Mouse (Mus musculus): ENCODE measurements around the gene Stxbp6.
"Not testable (repeated sequence)": the region's sequence is repeated elsewhere in the genome, so short reads cannot be mapped to it uniquely, and the experiment has no call there.

Stxbp6 gene

GRCm38 (mm10) chr12:45056372-45056771 is 18.1 kb downstream of the Stxbp6 start:
- in situ Hi-C loops (cut with MboI): no loop called here

GRCm38 (mm10) chr12:45053319-45053718 is 21.2 kb downstream of the Stxbp6 start:
- in situ Hi-C loops (cut with MboI): no loop called here

GRCm38 (mm10) chr12:45052860-45053259 is 21.6 kb downstream of the Stxbp6 start:
- in situ Hi-C loops (cut with MboI): no loop called here

- in situ Hi-C loops (cut with MboI): no loop called here
Observed at GRCm38 (mm10) chr12:45049894-45050293, 24.6 kb downstream of the Stxbp6 start.

GRCm38 (mm10) chr12:45047711-45048110 is 26.8 kb downstream of the Stxbp6 start:
- in situ Hi-C loops (cut with MboI): not testable (repeated sequence)

- in situ Hi-C loops (cut with MboI): no loop called here
Observed at GRCm38 (mm10) chr12:45047172-45047571, 27.3 kb downstream of the Stxbp6 start.

GRCm38 (mm10) chr12:45044581-45044980 is 29.9 kb downstream of the Stxbp6 start:
- in situ Hi-C loops (cut with MboI): no loop called here

GRCm38 (mm10) chr12:45042591-45043091 is 31.9 kb downstream of the Stxbp6 start:
- in situ Hi-C loops (cut with MboI): no loop called here

GRCm38 (mm10) chr12:45037496-45037895 is 37.0 kb downstream of the Stxbp6 start:
- in situ Hi-C loops (cut with MboI): no loop called here

- in situ Hi-C loops (cut with MboI): no loop called here
Observed at GRCm38 (mm10) chr12:45037091-45037490, 37.4 kb downstream of the Stxbp6 start.

GRCm38 (mm10) chr12:45030681-45031080 is 43.8 kb downstream of the Stxbp6 start:
- in situ Hi-C loops (cut with MboI): no loop called here

- in situ Hi-C loops (cut with MboI): no loop called here
Observed at GRCm38 (mm10) chr12:45026347-45026746, 48.2 kb downstream of the Stxbp6 start.

- in situ Hi-C loops (cut with MboI): no loop called here
Observed at GRCm38 (mm10) chr12:45020018-45020417, 54.5 kb downstream of the Stxbp6 start.

GRCm38 (mm10) chr12:45019059-45019822 is 55.3 kb downstream of the Stxbp6 start:
- in situ Hi-C loops (cut with MboI): no loop called here

GRCm38 (mm10) chr12:45013246-45013756 is 61.2 kb downstream of the Stxbp6 start:
- in situ Hi-C loops (cut with MboI): no loop called here

GRCm38 (mm10) chr12:45011436-45012089 is 62.9 kb downstream of the Stxbp6 start:
- in situ Hi-C loops (cut with MboI): no loop called here

- in situ Hi-C loops (cut with MboI): no loop called here
Observed at GRCm38 (mm10) chr12:45011006-45011405, 63.5 kb downstream of the Stxbp6 start.

GRCm38 (mm10) chr12:45009984-45010611 is 64.4 kb downstream of the Stxbp6 start:
- in situ Hi-C loops (cut with MboI): no loop called here

- in situ Hi-C loops (cut with MboI): no loop called here
Observed at GRCm38 (mm10) chr12:45006569-45006968, 67.9 kb downstream of the Stxbp6 start.

- in situ Hi-C loops (cut with MboI): no loop called here
Observed at GRCm38 (mm10) chr12:45006049-45006448, 68.5 kb downstream of the Stxbp6 start.

GRCm38 (mm10) chr12:45001996-45002395 is 72.5 kb downstream of the Stxbp6 start:
- in situ Hi-C loops (cut with MboI): no loop called here

GRCm38 (mm10) chr12:44997422-44997821 is 77.1 kb downstream of the Stxbp6 start:
- in situ Hi-C loops (cut with MboI): no loop called here

Data from mature B cell (primary cell).